Mouse (Mus musculus) liver, embryonic 14.5 days (tissue): ENCODE data around the gene Abhd13. TPM values are rescaled to one million over a fixed set of nuclear protein-coding genes. Genes with fewer than 3 reads are reported as not detected.

Source experiments
- ATAC-seq: fragments of 200-750 bp; cut with Nextera tagmentation; 2 replicates; pipeline ENCODE4 v1.8.0; 2017; ENCODE audit warnings: moderate number of reproducible peaks, mild to moderate bottlenecking, moderate library complexity; ENCODE audit not compliant: insufficient read depth
- DNase-seq, 3 experiments: peaks; one replicate each; pipeline ENCODE4 v3.0.0-alpha.2; 2012 to 2013; ENCODE audit warnings: low read depth in 3 of 3, low spot score in 3 of 3
- H3K27ac ChIP-seq: fragments of 300-500 bp; sonication (generic); 2 replicates; pipeline ENCODE4 v1.5.1; 2014; ENCODE audit warnings: moderate library complexity, mild to moderate bottlenecking, control low read depth, inconsistent platforms
- H3K27me3 ChIP-seq: fragments of 300-500 bp; sonication (generic); 2 replicates; pipeline ENCODE4 v1.6.1; 2014; ENCODE audit warnings: mild to moderate bottlenecking, low read length, moderate library complexity; ENCODE audit not compliant: control insufficient read depth, insufficient read depth
- H3K36me3 ChIP-seq: fragments of 300-500 bp; sonication (generic); replicated peaks from 2 replicates; pipeline ENCODE4 v1.6.1; 2014; ENCODE audit warnings: low read depth; ENCODE audit not compliant: control insufficient read depth, insufficient read depth
- H3K4me1 ChIP-seq, 2 experiments: fragments of 200-500 bp in 1 of 2; fragments of 300-500 bp in 1 of 2; sonication (generic) in 1 of 2; replicated peaks; 2 replicates each; pipeline ENCODE4 v1.6.1; 2012 to 2014; ENCODE audit warnings: antibody characterized with exemption in 1 of 2, inconsistent platforms in 1 of 2, low read length in 1 of 2; ENCODE audit not compliant: control insufficient read depth in 2 of 2, insufficient read depth in 2 of 2
- H3K4me2 ChIP-seq: fragments of 300-500 bp; sonication (generic); 2 replicates; pipeline ENCODE4 v1.6.1; 2014; ENCODE audit warnings: low read depth, mild to moderate bottlenecking, control low read depth, moderate library complexity
- H3K4me3 ChIP-seq, 2 experiments: fragments of 200-500 bp in 1 of 2; fragments of 300-500 bp in 1 of 2; sonication (generic) in 1 of 2; 2 replicates each; pipeline ENCODE4 v1.5.1; 2012 to 2014; ENCODE audit warnings: low read depth in 2 of 2, low read length in 2 of 2, mild to moderate bottlenecking in 2 of 2, control low read depth in 1 of 2, inconsistent platforms in 1 of 2, moderate library complexity in 1 of 2; ENCODE audit not compliant: insufficient read depth in 1 of 2
- H3K9ac ChIP-seq: fragments of 300-500 bp; sonication (generic); replicated peaks from 2 replicates; pipeline ENCODE4 v1.6.1; 2014; ENCODE audit warnings: mild to moderate bottlenecking, control low read depth, moderate library complexity
- H3K9me3 ChIP-seq: fragments of 300-500 bp; sonication (generic); 2 replicates; pipeline ENCODE4 v1.6.1; 2016; ENCODE audit warnings: low read length, mixed read lengths; ENCODE audit not compliant: control insufficient read depth
- CTCF ChIP-seq: IDR thresholded peaks from 2 replicates; pipeline ENCODE4 v1.5.1; 2016; ENCODE audit warnings: antibody characterized with exemption, low read depth, control low read depth
- EP300 ChIP-seq: IDR thresholded peaks from 2 replicates; pipeline ENCODE4 v1.6.1; 2016; ENCODE audit warnings: antibody characterized with exemption, low read depth
- WGBS: fragments of 180-500 bp; shearing (Covaris S2); extraction: QIAGEN DNeasy Blood & Tissue Kit; methylation state at CpG from one replicate; pipeline ENCODE4 v1.1.7; 2014; ENCODE audit not compliant: insufficient replicate concordance; 5-methylcytosine and 5-hydroxymethylcytosine counted together
- polyA plus RNA-seq, 2 experiments: library from polyadenylated mRNA; depleted of rRNA in 1 of 2; stranded (reverse) in 1 of 2; unstranded in 1 of 2; fragments of >200 nt; fragmentation: Nextera tagmentation in 1 of 2; extraction: Ambion mirVana in 1 of 2; gene quantifications; 2 replicates each; pipeline versions ENCODE4 v1.2.1 to v1.2.3; 2012 to 2014

Abhd13 gene
- polyA plus RNA-seq, 2 experiments, result 2.7 to 5.1 TPM

GRCm38 (mm10) chr8:9980188-9980587, 2.7 kb downstream of the Abhd13 start:
- H3K4me1 ChIP-seq, result peaks cover 13 to 28% of the 10 kb centered on the region in 2 experiments
- H3K4me3 ChIP-seq, result no peak overlapping the region
- no peaks in the 10 kb centered on the region for H3K27me3 ChIP-seq
- DNase-seq, result no peak
- no peaks in the 10 kb centered on the region; the same call in 1 of the 2 replicates for H3K36me3 ChIP-seq
- no peak overlapping the region for H3K4me2 ChIP-seq
- H3K27ac ChIP-seq, result no peak overlapping the region
- H3K9ac ChIP-seq, result no peak overlapping the region
- no peak for TF ChIP-seq CTCF
- TF ChIP-seq EP300, result no peak
- no peaks in the 10 kb centered on the region for H3K9me3 ChIP-seq
- no peak for ATAC-seq

GRCm38 (mm10) chr8:10004115-10004514, 26.6 kb downstream of the Abhd13 start:
- TF ChIP-seq CTCF (no peak), EP300 (no peak)
- WGBS, result 64% methylated on average over 7 of the region's 7 CpGs

GRCm38 (mm10) chr8:10006156-10006985, 28.9 kb downstream of the Abhd13 start, which contains the start of gene Tnfsf13b:
Gene Tnfsf13b (plus strand): TSS chr8:10006467.
- no peak within 1 kb of the TSS for H3K9ac ChIP-seq

More at GRCm38 (mm10) chr8:10004115-10004514, 26.6 kb downstream of the Abhd13 start:
- Histone ChIP-seq H3K4me2 (no peak overlapping the region), H3K36me3 (no peaks in the 10 kb centered on the region), H3K9ac (no peak overlapping the region), H3K27ac (no peak overlapping the region), H3K27me3 (no peaks in the 10 kb centered on the region), H3K9me3 (no peaks in the 10 kb centered on the region), H3K4me1 (no peaks in the 10 kb centered on the region), H3K4me3 (no peak overlapping the region)
- DNase-seq, result no peak
- no peak for ATAC-seq

GRCm38 (mm10) chr8:10006986-10007659, 29.6 kb downstream of the Abhd13 start:
- Histone ChIP-seq H3K27ac (no peak overlapping the region), H3K9me3 (no peaks in the 10 kb centered on the region), H3K4me1 (no peaks in the 10 kb centered on the region), H3K4me2 (peak overlapping the region; percentile 2), H3K36me3 (no peaks in the 10 kb centered on the region), H3K4me3 (peak overlapping the region in 1 of 2 experiments; percentile 7; a peak in 2 of 4 replicates), H3K9ac (no peak overlapping the region), H3K27me3 (no peaks in the 10 kb centered on the region)
- 4% methylated on average over 29 of the region's 29 CpGs for WGBS
- DNase-seq (no peak), ATAC-seq (no peak)
- TF ChIP-seq EP300, result no peak
- no peak for TF ChIP-seq CTCF

More at GRCm38 (mm10) chr8:10006156-10006985, 28.9 kb downstream of the Abhd13 start, which contains the start of gene Tnfsf13b:
- Histone ChIP-seq H3K4me2 (peak within 1 kb of the TSS; percentile 2), H3K27me3 (no peaks in the 10 kb centered on the region), H3K4me3 (peak within 1 kb of the TSS in 1 of 2 experiments; percentile 7; a peak in 2 of 4 replicates), H3K4me1 (no peaks in the 10 kb centered on the region), H3K9me3 (no peaks in the 10 kb centered on the region), H3K36me3 (no peaks in the 10 kb centered on the region), H3K27ac (no peak within 1 kb of the TSS)
- DNase-seq (peak in 1 of 3 experiments; percentile 9), ATAC-seq (no peak)
- WGBS, result 51% methylated on average over 16 of the region's 16 CpGs
- no peak for TF ChIP-seq EP300
- no peak for TF ChIP-seq CTCF

GRCm38 (mm10) chr8:10007660-10008028, 30.1 kb downstream of the Abhd13 start:
- no peaks in the 10 kb centered on the region for H3K36me3 ChIP-seq
- no peak overlapping the region for H3K4me2 ChIP-seq
- H3K27ac ChIP-seq, result no peak overlapping the region
- no peaks in the 10 kb centered on the region for H3K27me3 ChIP-seq
- no peak overlapping the region for H3K9ac ChIP-seq
- DNase-seq (no peak), ATAC-seq (no peak)
- TF ChIP-seq EP300 (no peak), CTCF (no peak)
- no peak overlapping the region for H3K4me3 ChIP-seq
- H3K4me1 ChIP-seq, result no peaks in the 10 kb centered on the region
- no peaks in the 10 kb centered on the region for H3K9me3 ChIP-seq
- WGBS, result 25% methylated on average over 6 of the region's 6 CpGs
